Mouse (Mus musculus): ENCODE data around the gene Pheta1. TPM values are rescaled to one million over a fixed set of nuclear protein-coding genes. Genes with fewer than 3 reads are reported as not detected.
A peak's percentile ranks its signal among the peaks of the same experiment; 100 is the strongest.

Pheta1 gene
- total RNA-seq, 2 experiments from 2014 or later, result 4.7 to 6.4 TPM

DNA sequence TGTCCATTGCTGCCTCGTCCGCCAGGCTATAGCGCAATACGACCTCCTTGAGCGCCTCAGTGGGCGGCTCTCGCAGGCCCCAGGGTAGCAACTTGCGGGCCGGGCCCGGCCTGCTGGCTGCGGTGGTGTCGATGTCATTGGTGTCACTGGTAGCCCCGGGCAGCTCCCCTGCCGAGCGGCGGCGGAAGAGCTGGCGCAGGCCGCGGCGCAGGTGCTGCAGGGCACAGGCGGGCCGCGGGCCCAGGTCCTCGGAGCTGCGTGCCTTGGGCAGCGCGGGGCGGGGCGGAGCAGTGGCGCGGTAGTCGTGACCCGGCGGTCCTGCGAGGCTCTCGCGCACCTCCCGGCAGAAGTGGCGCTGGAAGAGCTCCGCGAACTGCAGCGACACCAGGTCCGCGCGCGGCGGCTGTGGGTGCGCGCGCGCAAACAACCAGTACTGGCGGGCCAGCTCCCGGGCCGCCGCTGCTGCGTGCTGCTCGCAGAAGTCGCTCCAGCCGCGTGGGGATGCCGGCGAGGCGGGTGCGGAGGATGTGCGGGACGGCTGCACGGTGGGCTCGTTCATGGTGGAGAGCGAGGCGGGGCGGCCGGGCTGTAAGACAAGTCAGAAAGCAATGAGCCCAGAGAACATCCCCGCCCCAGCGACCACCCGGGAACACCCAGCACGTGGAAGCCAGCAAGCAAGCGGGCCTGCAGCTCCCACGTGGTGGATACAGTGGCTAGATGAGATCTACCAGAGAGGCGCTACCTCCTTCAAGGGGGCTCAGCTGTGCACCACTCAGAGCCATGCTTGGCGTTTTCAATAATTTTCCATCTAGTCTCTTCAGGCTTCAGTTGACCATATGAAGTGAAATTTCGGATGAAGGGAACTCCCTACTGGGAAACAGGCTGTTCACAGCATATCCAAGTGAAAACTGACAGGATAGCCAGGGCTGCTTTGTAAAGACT, 20.0 kb upstream of the Pheta1 start:
- DNase-seq, result peak; percentile 73
- Histone ChIP-seq H3K27ac (peak overlapping the region; percentile 53), H3K4me3 (peak overlapping the region; percentile 57)
- no peak for TF ChIP-seq CTCF (IDR thresholded peaks at IDR 0.05)
- intact Hi-C loops (cut with DNase I), result no loop called here

- no peak overlapping the region; the same call in 1 of the 2 replicates for H3K27ac ChIP-seq
- DNase-seq, result no peak
- intact Hi-C loops (cut with DNase I), result no loop called here
- TF ChIP-seq CTCF (IDR thresholded peaks at IDR 0.05), result no peak
- no peak overlapping the region for H3K4me3 ChIP-seq
Observed at GRCm38 (mm10) chr5:121831002-121831601, 17.7 kb upstream of the Pheta1 start.

DNA sequence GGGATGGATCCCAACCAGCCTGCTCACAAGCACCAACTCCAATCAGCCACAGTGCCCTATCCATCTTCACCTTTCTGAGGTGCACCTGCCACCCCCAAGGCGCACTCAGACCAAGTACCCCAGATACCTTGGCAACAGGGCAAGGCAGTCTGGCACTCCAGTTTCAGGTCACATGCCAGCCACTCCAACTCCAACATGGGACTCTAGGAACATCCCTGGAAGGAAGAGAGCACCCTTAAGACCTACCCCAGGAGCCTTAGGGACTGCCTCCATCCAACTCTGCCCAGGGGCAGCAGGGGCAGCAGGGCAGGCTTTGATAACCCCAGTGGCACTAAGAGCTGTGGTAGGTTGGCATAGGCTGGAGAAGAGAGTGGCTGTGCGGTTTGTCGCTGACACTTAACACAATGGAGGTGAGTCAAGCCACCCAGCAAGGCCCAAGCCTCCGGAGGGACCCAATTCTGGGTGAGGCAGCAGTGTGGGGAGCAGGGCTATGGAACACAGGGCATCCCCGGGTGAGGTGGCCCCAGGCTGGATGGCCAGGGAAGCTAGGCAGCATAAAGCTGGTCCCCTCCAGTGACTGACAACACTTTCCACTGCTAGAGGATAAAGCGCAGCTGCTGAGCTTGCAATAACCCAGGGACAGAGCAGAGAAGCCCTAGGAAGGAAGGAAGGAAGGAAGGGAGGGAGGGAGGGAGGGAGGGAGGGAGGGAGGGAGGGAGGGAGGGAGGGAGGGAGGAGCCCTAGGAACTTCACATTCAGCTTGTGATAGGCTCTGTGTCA, 16.2 kb upstream of the Pheta1 start:
- intact Hi-C loops (cut with DNase I), result no loop called here
- peak overlapping the region; percentile 74 for H3K4me3 ChIP-seq
- TF ChIP-seq CTCF (IDR thresholded peaks at IDR 0.05), result no peak
- DNase-seq, result no peak
- peak overlapping the region; percentile 99 for H3K27ac ChIP-seq

DNA sequence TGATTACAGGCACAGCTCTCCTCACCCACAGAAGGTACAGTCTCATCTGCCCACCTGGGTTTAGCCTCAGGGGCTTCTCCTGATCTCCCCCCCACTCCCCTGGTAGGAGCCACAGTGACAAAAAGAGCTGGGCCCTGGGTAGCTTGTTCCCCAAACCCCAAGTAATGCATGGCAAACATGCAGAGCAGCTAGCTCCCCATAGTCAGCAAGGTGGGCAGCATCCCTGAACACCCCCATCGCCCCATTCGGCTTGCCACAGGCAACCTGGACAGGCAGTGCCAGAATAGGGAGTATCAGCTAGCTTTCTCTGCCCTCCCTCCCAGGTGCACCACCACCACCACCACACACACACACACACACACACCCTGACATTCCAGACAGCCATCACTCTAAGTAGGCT, 15.6 kb upstream of the Pheta1 start:
- Histone ChIP-seq H3K4me3 (peak overlapping the region; percentile 74), H3K27ac (peak overlapping the region; percentile 99)
- no peak for DNase-seq
- intact Hi-C loops (cut with DNase I), result no loop called here
- TF ChIP-seq CTCF (IDR thresholded peaks at IDR 0.05), result no peak

- H3K27ac ChIP-seq, result peak overlapping the region; percentile 99
- H3K4me3 ChIP-seq, result peak overlapping the region; percentile 74
- intact Hi-C loops (cut with DNase I), result no loop called here
- DNase-seq, result peak; percentile 77
- no peak for TF ChIP-seq CTCF (IDR thresholded peaks at IDR 0.05)
Observed at GRCm38 (mm10) chr5:121833572-121834240, 15.1 kb upstream of the Pheta1 start.

GRCm38 (mm10) chr5:121834241-121834606, 14.6 kb upstream of the Pheta1 start:
- Histone ChIP-seq H3K27ac (peak overlapping the region; percentile 99), H3K4me3 (peak overlapping the region; percentile 74)
- DNase-seq, result no peak
- TF ChIP-seq CTCF (IDR thresholded peaks at IDR 0.05), result no peak
- intact Hi-C loops (cut with DNase I), result no loop called here

- intact Hi-C loops (cut with DNase I), result loop anchor here (5.0 kb wide), 1 partner anchor 123 kb away; the partner anchor contains the start of gene Atxn2
- Histone ChIP-seq H3K4me3 (peak overlapping the region; percentile 74), H3K27ac (peak overlapping the region; percentile 99)
- DNase-seq, result no peak
- TF ChIP-seq CTCF (IDR thresholded peaks at IDR 0.05), result no peak
Observed at GRCm38 (mm10) chr5:121834991-121835747, 13.6 kb upstream of the Pheta1 start.

- peak overlapping the region; percentile 74 for H3K4me3 ChIP-seq
- peak overlapping the region; percentile 99 for H3K27ac ChIP-seq
- DNase-seq, result peak; percentile 86
- intact Hi-C loops (cut with DNase I), result loop anchor here (5.0 kb wide), 1 partner anchor 124 kb away; the partner anchor contains the start of gene Atxn2
- no peak for TF ChIP-seq CTCF (IDR thresholded peaks at IDR 0.05)
Observed at GRCm38 (mm10) chr5:121835949-121836691, 12.7 kb upstream of the Pheta1 start.

DNA sequence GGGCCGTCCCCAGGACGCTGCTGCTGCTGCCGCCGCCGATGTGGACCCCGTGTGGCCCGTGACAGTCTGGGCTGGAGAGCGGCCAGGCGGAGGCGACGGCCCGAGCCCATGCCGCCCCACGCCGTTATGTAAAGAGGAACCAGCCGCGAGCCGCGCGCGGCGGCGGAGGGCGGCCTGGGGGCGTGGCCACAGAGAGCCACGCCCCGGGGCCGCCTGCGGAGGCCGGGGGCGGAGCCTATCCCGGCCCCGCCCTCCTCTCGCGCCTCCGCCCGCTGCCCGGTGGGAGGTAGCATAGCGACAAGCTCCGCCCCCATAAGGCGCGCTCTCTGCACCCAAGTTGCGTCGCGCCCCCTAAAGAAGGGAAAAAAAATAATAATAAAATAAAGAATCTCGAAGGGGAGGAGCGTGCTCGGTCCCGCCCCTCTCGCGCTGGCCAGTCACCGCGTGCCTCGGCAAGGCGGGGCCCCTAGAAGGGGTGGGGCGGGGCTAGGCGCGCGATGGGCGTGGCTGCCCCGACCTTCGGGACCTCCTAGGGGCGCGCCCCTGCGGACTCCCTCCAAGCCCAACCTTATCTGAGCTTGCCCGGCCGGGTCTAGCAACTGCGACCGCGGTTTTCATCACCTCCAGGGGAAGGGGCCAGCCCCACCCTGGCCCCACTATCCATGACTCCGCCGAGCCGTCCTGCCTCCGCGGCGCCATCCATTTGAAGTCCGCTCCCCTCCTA, 11.9 kb upstream of the Pheta1 start:
- intact Hi-C loops (cut with DNase I), result loop anchor here (5.0 kb wide), 1 partner anchor 125 kb away; the partner anchor contains the start of gene Atxn2
- peak overlapping the region; percentile 99 for H3K27ac ChIP-seq
- no peak; the same call in 1 of the 2 replicates for TF ChIP-seq CTCF (IDR thresholded peaks at IDR 0.05)
- DNase-seq, result peak; percentile 95
- H3K4me3 ChIP-seq, result peak overlapping the region; percentile 74
